Mouse (Mus musculus) ES-Bruce4 (cell line): ENCODE measurements around the gene Klf15. TPM values are rescaled to one million over a fixed set of nuclear protein-coding genes. Genes with fewer than 3 reads are reported as not detected.

ENCODE experiments used
- H3K27ac ChIP-seq: 2 replicates; pipeline ENCODE4 v1.5.1; 2012; ENCODE audit warnings: low read length, inconsistent platforms; ENCODE audit not compliant: insufficient read depth
- H3K27me3 ChIP-seq: 2 replicates; pipeline ENCODE4 v1.6.1; 2012; ENCODE audit warnings: mild to moderate bottlenecking, low read length, inconsistent platforms; ENCODE audit not compliant: control insufficient read depth, poor library complexity, insufficient read depth, severe bottlenecking
- H3K36me3 ChIP-seq: 2 replicates; pipeline ENCODE4 v1.6.1; 2012; ENCODE audit warnings: inconsistent platforms, mild to moderate bottlenecking, low read length, moderate library complexity; ENCODE audit not compliant: control insufficient read depth, poor library complexity, insufficient read depth, severe bottlenecking
- H3K4me1 ChIP-seq: one replicate; pipeline ENCODE4 v1.8.1; 2011; ENCODE audit warnings: low read length; ENCODE audit not compliant: control insufficient read depth, insufficient read depth
- H3K4me3 ChIP-seq: 2 replicates; pipeline ENCODE4 v1.5.1; 2011; ENCODE audit warnings: low read depth, mild to moderate bottlenecking, low read length
- H3K9ac ChIP-seq: 2 replicates; pipeline ENCODE4 v1.6.1; 2012; ENCODE audit warnings: low read depth, mild to moderate bottlenecking, inconsistent platforms; ENCODE audit not compliant: poor library complexity, severe bottlenecking
- H3K9me3 ChIP-seq: replicated peaks from 2 replicates; pipeline ENCODE4 v1.6.1; 2012; ENCODE audit warnings: mild to moderate bottlenecking, low read length, inconsistent platforms; ENCODE audit not compliant: control insufficient read depth, poor library complexity, insufficient read depth, severe bottlenecking
- CTCF ChIP-seq: IDR thresholded peaks from one replicate; pipeline ENCODE4 v1.8.1; 2011; ENCODE audit warnings: low read depth, low read length
- EP300 ChIP-seq: IDR thresholded peaks from 2 replicates; pipeline ENCODE4 v1.6.1; 2011; ENCODE audit warnings: low read depth, low read length; ENCODE audit not compliant: insufficient read depth
- POLR2A ChIP-seq: IDR thresholded peaks from one replicate; pipeline ENCODE4 v1.8.1; 2011; ENCODE audit warnings: low read length; ENCODE audit not compliant: insufficient read depth
- polyA plus RNA-seq: library from polyadenylated mRNA; stranded (reverse); fragments of >200 nt; gene quantifications from 2 replicates; pipeline ENCODE4 v1.2.4, GENCODE M21; 2011; ENCODE audit warnings: low read depth; ENCODE audit not compliant: missing spikeins, insufficient read depth, insufficient read length

Klf15 gene
- polyA plus RNA-seq, 1 experiment, result 7.4 TPM

GRCm38 (mm10) chr6:90431487-90431886, 30.9 kb upstream of the Klf15 start:
- no peak for TF ChIP-seq POLR2A
- TF ChIP-seq CTCF, result no peak

GRCm38 (mm10) chr6:90434687-90435086, 27.7 kb upstream of the Klf15 start:
- H3K27ac ChIP-seq, result no peak overlapping the region
- no peaks in the 10 kb centered on the region for H3K9me3 ChIP-seq
- H3K36me3 ChIP-seq, result no peaks in the 10 kb centered on the region
- no peak overlapping the region for H3K4me3 ChIP-seq
- TF ChIP-seq EP300 (no peak), CTCF (no peak), POLR2A (no peak)
- H3K27me3 ChIP-seq, result no peaks in the 10 kb centered on the region
- H3K4me1 ChIP-seq, result peaks cover 3% of the 10 kb centered on the region
- no peak overlapping the region for H3K9ac ChIP-seq

More at GRCm38 (mm10) chr6:90431487-90431886, 30.9 kb upstream of the Klf15 start:
- H3K27ac ChIP-seq, result no peak overlapping the region
- H3K27me3 ChIP-seq, result no peaks in the 10 kb centered on the region
- no peaks in the 10 kb centered on the region for H3K9me3 ChIP-seq
- H3K4me3 ChIP-seq, result no peak overlapping the region
- no peaks in the 10 kb centered on the region for H3K36me3 ChIP-seq
- peaks cover 5% of the 10 kb centered on the region for H3K4me1 ChIP-seq
- H3K9ac ChIP-seq, result no peak overlapping the region

- no peak overlapping the region for H3K4me3 ChIP-seq
Observed at GRCm38 (mm10) chr6:90435195-90435618, 27.2 kb upstream of the Klf15 start.

GRCm38 (mm10) chr6:90436192-90436907, 26.0 kb upstream of the Klf15 start:
- Histone ChIP-seq H3K27me3 (no peaks in the 10 kb centered on the region), H3K9ac (no peak overlapping the region; the same call in 1 of the 2 replicates), H3K4me1 (peaks cover 3% of the 10 kb centered on the region), H3K4me3 (no peak overlapping the region), H3K27ac (peak overlapping the region; percentile 70), H3K9me3 (no peaks in the 10 kb centered on the region), H3K36me3 (no peaks in the 10 kb centered on the region)
- no peak for TF ChIP-seq EP300
- TF ChIP-seq POLR2A, result no peak
- no peak for TF ChIP-seq CTCF

More at GRCm38 (mm10) chr6:90435195-90435618, 27.2 kb upstream of the Klf15 start:
- Histone ChIP-seq H3K9me3 (no peaks in the 10 kb centered on the region), H3K27me3 (no peaks in the 10 kb centered on the region), H3K27ac (peak overlapping the region; percentile 70), H3K9ac (0 out of 2 replicates have a peak overlapping the region, but pooled peaks have one; percentile 6), H3K36me3 (no peaks in the 10 kb centered on the region), H3K4me1 (peaks cover 3% of the 10 kb centered on the region)
- TF ChIP-seq POLR2A (no peak), CTCF (peak; percentile 74), EP300 (peak; percentile 26; the same call in 1 of the 2 replicates)

- Histone ChIP-seq H3K27me3 (no peaks in the 10 kb centered on the region), H3K36me3 (no peaks in the 10 kb centered on the region), H3K27ac (peak overlapping the region; percentile 70), H3K4me3 (peak overlapping the region; percentile 36; the same call in 1 of the 2 replicates), H3K4me1 (peaks cover 3% of the 10 kb centered on the region), H3K9ac (no peak overlapping the region), H3K9me3 (no peaks in the 10 kb centered on the region)
- TF ChIP-seq EP300 (no peak), CTCF (no peak), POLR2A (no peak)
Observed at GRCm38 (mm10) chr6:90437041-90437440, 25.3 kb upstream of the Klf15 start.

GRCm38 (mm10) chr6:90446883-90447282, 15.5 kb upstream of the Klf15 start:
- Histone ChIP-seq H3K9ac (no peak overlapping the region), H3K9me3 (no peaks in the 10 kb centered on the region), H3K4me3 (no peak overlapping the region), H3K36me3 (no peaks in the 10 kb centered on the region), H3K4me1 (no peaks in the 10 kb centered on the region), H3K27ac (no peak overlapping the region), H3K27me3 (no peaks in the 10 kb centered on the region)
- no peak for TF ChIP-seq EP300
- TF ChIP-seq CTCF, result no peak
- no peak for TF ChIP-seq POLR2A
